Mouse (Mus musculus) midbrain, embryonic 11.5 days (tissue): ENCODE measurements around the gene Pvr. TPM values are rescaled to one million over a fixed set of nuclear protein-coding genes. Genes with fewer than 3 reads are reported as not detected.

Source experiments
- ATAC-seq: fragments of 200-750 bp; cut with Nextera tagmentation; 2 replicates; pipeline ENCODE4 v1.8.0; 2017; ENCODE audit warnings: moderate TSS enrichment, moderate library complexity; ENCODE audit not compliant: low FRiP score
- DNase-seq: peaks from one replicate; pipeline ENCODE4 v3.0.0; 2015; ENCODE audit warnings: low spot score; ENCODE audit errors: missing footprints
- H3K27ac ChIP-seq: fragments of 300-500 bp; sonication (generic); 2 replicates; pipeline ENCODE4 v1.5.1; 2014; ENCODE audit warnings: low read depth, low read length
- H3K27me3 ChIP-seq: fragments of 300-500 bp; sonication (generic); 2 replicates; pipeline ENCODE4 v1.6.1; 2014; ENCODE audit warnings: mild to moderate bottlenecking, low read length, moderate library complexity, mixed read lengths; ENCODE audit not compliant: control insufficient read depth, insufficient read depth
- H3K36me3 ChIP-seq: fragments of 300-500 bp; sonication (generic); 2 replicates; pipeline ENCODE4 v1.6.1; 2014; ENCODE audit warnings: mild to moderate bottlenecking, low read length, moderate library complexity, mixed read lengths; ENCODE audit not compliant: control insufficient read depth, insufficient read depth
- H3K4me1 ChIP-seq: fragments of 300-500 bp; sonication (generic); 2 replicates; pipeline ENCODE4 v1.6.1; 2014; ENCODE audit warnings: low read length; ENCODE audit not compliant: control insufficient read depth, insufficient read depth
- H3K4me2 ChIP-seq: fragments of 300-500 bp; sonication (generic); 2 replicates; pipeline ENCODE4 v1.6.1; 2014; ENCODE audit warnings: mild to moderate bottlenecking, moderate library complexity
- H3K4me3 ChIP-seq: fragments of 300-500 bp; sonication (generic); 2 replicates; pipeline ENCODE4 v1.5.1; 2014; ENCODE audit warnings: low read depth, low read length
- H3K9ac ChIP-seq: fragments of 300-500 bp; sonication (generic); 2 replicates; pipeline ENCODE4 v1.6.1; 2014; ENCODE audit warnings: low read length
- H3K9me3 ChIP-seq: fragments of 300-500 bp; sonication (generic); 2 replicates; pipeline ENCODE4 v1.6.1; 2016; ENCODE audit warnings: low read length; ENCODE audit not compliant: control insufficient read depth
- WGBS: fragments of 180-500 bp; shearing (Covaris S2); extraction: QIAGEN DNeasy Blood & Tissue Kit; methylation state at CpG from one replicate; pipeline ENCODE4 v1.1.7; 2014; 5-methylcytosine and 5-hydroxymethylcytosine counted together
- polyA plus RNA-seq: library from polyadenylated mRNA; unstranded; fragments of >200 nt; fragmentation: Nextera tagmentation; extraction: Ambion mirVana; gene quantifications from 2 replicates; pipeline ENCODE4 v1.2.1, GENCODE M21; 2014

Gene Pvr
- polyA plus RNA-seq, 1 experiment from 2014 or later = 3.0 TPM

DNA sequence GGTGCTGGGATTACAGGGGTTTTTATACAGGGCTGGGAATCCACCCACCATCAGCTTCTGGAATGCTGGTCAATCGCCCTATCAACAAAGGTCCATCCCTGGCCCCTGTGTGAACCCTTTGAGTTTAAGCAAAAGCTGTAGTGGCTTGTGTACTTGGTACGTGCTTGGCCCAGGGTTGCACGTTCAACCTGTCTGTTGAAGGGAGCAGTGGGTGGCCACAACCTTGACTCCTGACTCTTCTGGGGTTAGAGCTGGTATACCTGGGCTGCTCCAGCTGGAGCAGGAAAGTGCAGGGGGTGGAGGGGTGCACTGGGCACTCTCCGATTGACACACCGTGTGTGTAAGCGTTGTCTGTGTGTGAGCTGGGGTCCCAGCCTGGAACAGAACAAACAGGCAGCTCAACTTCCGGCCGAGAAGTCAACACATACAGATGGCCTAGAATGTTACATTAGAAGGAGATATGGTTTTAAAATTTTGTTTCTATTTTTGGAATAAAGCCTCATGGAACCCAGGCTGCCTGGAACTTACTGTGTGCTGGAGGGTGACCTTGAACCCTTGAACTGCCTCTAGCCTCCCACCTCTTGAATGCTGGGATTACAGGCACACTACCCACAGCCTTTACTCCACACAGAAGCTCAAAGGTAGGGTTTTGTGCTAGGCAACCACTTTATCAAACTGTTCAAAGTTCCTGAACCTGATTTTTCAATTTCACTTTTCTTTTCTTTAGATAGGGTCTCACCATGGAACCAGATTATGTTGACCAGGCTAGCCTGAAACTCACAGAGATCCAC, 55.5 kb downstream of the Pvr start:
- no peak for ATAC-seq
- Histone ChIP-seq H3K9me3 (no peaks in the 10 kb centered on the region), H3K9ac (no peak overlapping the region), H3K4me2 (no peak overlapping the region), H3K4me3 (no peak overlapping the region), H3K4me1 (no peaks in the 10 kb centered on the region), H3K27ac (no peak overlapping the region), H3K27me3 (no peaks in the 10 kb centered on the region), H3K36me3 (no peaks in the 10 kb centered on the region)
- WGBS = 82% methylated on average over 8 of the region's 8 CpGs
- DNase-seq = no peak

GRCm38 (mm10) chr7:19864241-19864640, 56.7 kb downstream of the Pvr start:
- no peak overlapping the region for H3K27ac ChIP-seq
- H3K36me3 ChIP-seq = no peaks in the 10 kb centered on the region
- no peak overlapping the region for H3K4me2 ChIP-seq
- no peaks in the 10 kb centered on the region for H3K9me3 ChIP-seq
- ATAC-seq = no peak
- H3K27me3 ChIP-seq = no peaks in the 10 kb centered on the region
- WGBS = 28% methylated on average over 2 of the region's 2 CpGs
- DNase-seq = no peak
- no peaks in the 10 kb centered on the region for H3K4me1 ChIP-seq
- H3K4me3 ChIP-seq = no peak overlapping the region
- no peak overlapping the region for H3K9ac ChIP-seq

- 78% methylated on average over 9 of the region's 9 CpGs for WGBS
- no peak for ATAC-seq
- no peak within 1 kb of the TSS for H3K27ac ChIP-seq
- no peak within 1 kb of the TSS for H3K4me2 ChIP-seq
- H3K4me1 ChIP-seq = no peaks in the 10 kb centered on the region
- no peaks in the 10 kb centered on the region for H3K36me3 ChIP-seq
- H3K9me3 ChIP-seq = no peaks in the 10 kb centered on the region
- DNase-seq = no peak
- H3K27me3 ChIP-seq = no peaks in the 10 kb centered on the region
- no peak within 1 kb of the TSS for H3K9ac ChIP-seq
- no peak within 1 kb of the TSS for H3K4me3 ChIP-seq
These were observed 59.8 kb downstream of the Pvr start, which contains the start of gene Ceacam16 for GRCm38 (mm10) chr7:19861199-19861598. Gene Ceacam16 (minus strand): TSS chr7:19861299.

GRCm38 (mm10) chr7:19859740-19860139, 61.2 kb downstream of the Pvr start:
- H3K9ac ChIP-seq = no peak overlapping the region
- no peak overlapping the region for H3K4me2 ChIP-seq
- no peak overlapping the region for H3K4me3 ChIP-seq
- 80% methylated on average over 10 of the region's 10 CpGs for WGBS
- no peaks in the 10 kb centered on the region for H3K9me3 ChIP-seq
- peak; percentile 53 for DNase-seq
- ATAC-seq = no peak
- H3K27ac ChIP-seq = no peak overlapping the region
- no peaks in the 10 kb centered on the region for H3K4me1 ChIP-seq
- H3K36me3 ChIP-seq = no peaks in the 10 kb centered on the region
- H3K27me3 ChIP-seq = no peaks in the 10 kb centered on the region

DNA sequence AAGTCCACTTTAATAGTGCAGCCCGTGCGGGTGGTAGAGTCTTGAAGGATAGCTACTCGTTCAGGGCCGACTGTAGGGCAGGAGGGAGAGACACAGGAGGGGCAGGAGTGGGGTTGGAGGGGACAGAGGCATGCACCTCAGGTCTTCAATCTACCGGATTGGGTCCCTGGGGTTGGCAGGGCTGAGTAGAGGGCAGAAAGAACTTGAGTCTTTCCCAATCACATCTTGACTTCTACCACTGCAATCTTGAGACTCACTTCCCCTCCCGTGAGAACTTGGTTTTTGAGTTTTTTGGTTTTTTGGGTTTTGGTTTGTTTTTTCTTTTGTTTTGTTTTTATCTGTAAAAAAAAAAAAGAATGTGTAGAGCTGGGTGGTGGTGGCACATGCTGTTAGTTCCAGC, 64.7 kb downstream of the Pvr start:
- no peak overlapping the region for H3K9ac ChIP-seq

DNA sequence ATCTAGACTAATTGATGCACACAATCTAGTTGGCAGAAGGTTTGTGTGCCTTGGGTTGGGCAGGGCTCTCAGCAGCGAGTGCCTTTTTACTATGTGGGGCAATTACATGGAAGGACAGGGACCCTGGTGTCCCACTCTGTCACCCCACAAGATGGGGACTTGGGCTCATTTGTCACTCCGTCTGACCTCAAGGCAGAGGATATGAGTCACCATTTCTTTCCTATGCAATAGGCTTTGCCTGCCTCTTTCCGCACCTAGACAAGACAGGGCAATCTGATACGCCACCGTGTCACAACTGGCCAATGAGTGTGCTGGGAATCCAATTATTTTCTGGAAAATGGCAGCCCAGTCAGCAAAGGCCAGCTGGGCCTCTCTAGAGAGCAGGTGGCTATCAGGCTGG, 65.3 kb downstream of the Pvr start:
- no peaks in the 10 kb centered on the region for H3K9me3 ChIP-seq
- H3K4me1 ChIP-seq = no peaks in the 10 kb centered on the region
- peaks cover 3% of the 10 kb centered on the region; the same call in 1 of the 2 replicates for H3K27me3 ChIP-seq
- no peaks in the 10 kb centered on the region for H3K36me3 ChIP-seq
- H3K27ac ChIP-seq = no peak overlapping the region
- no peak overlapping the region for H3K9ac ChIP-seq
- DNase-seq (no peak), ATAC-seq (no peak)
- no peak overlapping the region for H3K4me2 ChIP-seq
- H3K4me3 ChIP-seq = no peak overlapping the region
- 87% methylated on average over 5 of the region's 5 CpGs for WGBS

More for the DNA sequence above, 64.7 kb downstream of the Pvr start:
- peaks cover 3% of the 10 kb centered on the region; the same call in 1 of the 2 replicates for H3K27me3 ChIP-seq
- DNase-seq (peak; percentile 67), ATAC-seq (no peak)
- H3K4me1 ChIP-seq = no peaks in the 10 kb centered on the region
- no peaks in the 10 kb centered on the region for H3K9me3 ChIP-seq
- 86% methylated on average over 6 of the region's 6 CpGs for WGBS
- H3K4me3 ChIP-seq = no peak overlapping the region
- no peak overlapping the region for H3K27ac ChIP-seq
- H3K36me3 ChIP-seq = no peaks in the 10 kb centered on the region
- no peak overlapping the region for H3K4me2 ChIP-seq

Other genes with a start within 250 kb of the Pvr start
- not detected in 2 replicates for gene Apoc2, start 243.2 kb downstream of the Pvr start, polyA plus RNA-seq
- gene Gm44805, start 239.7 kb downstream of the Pvr start, polyA plus RNA-seq = not detected in 2 replicates
- gene Apoc4, start 239.7 kb downstream of the Pvr start, polyA plus RNA-seq = not detected in 2 replicates
- gene Apoc1, start 228.5 kb downstream of the Pvr start, polyA plus RNA-seq = 1.9 and 3.2 TPM in 2 replicates
- 180 and 196 TPM in 2 replicates for gene Apoe, start 222.0 kb downstream of the Pvr start, polyA plus RNA-seq
- 113 and 138 TPM in 2 replicates for gene Tomm40, start 205.7 kb downstream of the Pvr start, polyA plus RNA-seq
- 48.0 and 52.8 TPM in 2 replicates for gene Nectin2, start 170.7 kb downstream of the Pvr start, polyA plus RNA-seq
- 11.7 and 13.2 TPM in 2 replicates for gene Bcam, start 150.1 kb downstream of the Pvr start, polyA plus RNA-seq
- gene Cblc, start 124.4 kb downstream of the Pvr start, polyA plus RNA-seq = not detected in 2 replicates
- 0.47 and 0.67 TPM in 2 replicates for gene Bcl3, start 98.4 kb downstream of the Pvr start, polyA plus RNA-seq
- gene Gm19345, start 69.2 kb downstream of the Pvr start, polyA plus RNA-seq = 0.22 TPM in 1 of 2 replicates, not detected in the other
- gene Ceacam16, start 59.9 kb downstream of the Pvr start, polyA plus RNA-seq = not detected in 2 replicates
- not detected in 2 replicates for gene Ceacam19, start 33.2 kb downstream of the Pvr start, polyA plus RNA-seq
- 0.20 TPM in 1 of 2 replicates, not detected in the other for gene Igsf23, start 29.6 kb upstream of the Pvr start, polyA plus RNA-seq
- gene Ceacam20, start 44.3 kb upstream of the Pvr start, polyA plus RNA-seq = not detected in 2 replicates
- not detected in 2 replicates for gene Nlrp9b, start 70.3 kb upstream of the Pvr start, polyA plus RNA-seq
- gene Vmn1r91, start 178.5 kb upstream of the Pvr start, polyA plus RNA-seq = not detected in 2 replicates
- gene Gm16442, start 201.4 kb upstream of the Pvr start, polyA plus RNA-seq = not detected in 2 replicates
- not detected in 2 replicates for gene Vmn1r93, start 217.9 kb upstream of the Pvr start, polyA plus RNA-seq
- gene Vmn1r94, start 247.2 kb upstream of the Pvr start, polyA plus RNA-seq = not detected in 2 replicates